Mouse (Mus musculus): ENCODE measurements around the gene Bcl7a.

Gene Bcl7a

GRCm38 (mm10) chr5:123327686-123328085 lies 15.9 kb upstream of the Bcl7a start:
- DNase-seq (ENCODE audit: low spot score in 2 of 2), result peak in 1 of 2 experiments; percentile 30

GRCm38 (mm10) chr5:123333566-123333965 lies 10.1 kb upstream of the Bcl7a start:
- no peak for DNase-seq (ENCODE audit: low spot score in 2 of 2)

GRCm38 (mm10) chr5:123336205-123336961 lies 7.3 kb upstream of the Bcl7a start:
- DNase-seq (ENCODE audit: low spot score in 2 of 2), result no peak

GRCm38 (mm10) chr5:123338463-123338862 lies 5.2 kb upstream of the Bcl7a start:
- DNase-seq (ENCODE audit: low spot score in 2 of 2), result no peak

- no peak for DNase-seq (ENCODE audit: low spot score in 2 of 2)
These were observed 961 bp downstream of the Bcl7a start for GRCm38 (mm10) chr5:123344628-123344962.

GRCm38 (mm10) chr5:123344963-123345852 lies 1.6 kb downstream of the Bcl7a start:
- DNase-seq (ENCODE audit: low spot score in 2 of 2), result peak; percentile 52 to 68

GRCm38 (mm10) chr5:123345853-123346654 lies 2.4 kb downstream of the Bcl7a start:
- peak; percentile 43 to 66 for DNase-seq (ENCODE audit: low spot score in 2 of 2)

GRCm38 (mm10) chr5:123346701-123347270 lies 3.2 kb downstream of the Bcl7a start:
- DNase-seq (ENCODE audit: low spot score in 2 of 2), result no peak

- DNase-seq (ENCODE audit: low spot score in 2 of 2), result no peak
These were observed 4.4 kb downstream of the Bcl7a start for GRCm38 (mm10) chr5:123347985-123348384.

GRCm38 (mm10) chr5:123350386-123350785 lies 6.8 kb downstream of the Bcl7a start:
- DNase-seq (ENCODE audit: low spot score in 2 of 2), result peak in 1 of 2 experiments; percentile 58

- no peak for DNase-seq (ENCODE audit: low spot score in 2 of 2)
These were observed 12.3 kb downstream of the Bcl7a start for GRCm38 (mm10) chr5:123355918-123356317.

GRCm38 (mm10) chr5:123357253-123357652 lies 13.6 kb downstream of the Bcl7a start:
- DNase-seq (ENCODE audit: low spot score in 2 of 2), result no peak

GRCm38 (mm10) chr5:123359431-123359830 lies 15.8 kb downstream of the Bcl7a start:
- no peak for DNase-seq (ENCODE audit: low spot score in 2 of 2)

- DNase-seq (ENCODE audit: low spot score in 2 of 2), result no peak
These were observed 19.3 kb downstream of the Bcl7a start for GRCm38 (mm10) chr5:123362911-123363310.

- DNase-seq (ENCODE audit: low spot score in 2 of 2), result no peak
These were observed 20.8 kb downstream of the Bcl7a start for GRCm38 (mm10) chr5:123364302-123364971.

- DNase-seq (ENCODE audit: low spot score in 2 of 2), result peak in 1 of 2 experiments; percentile 61
These were observed 25.3 kb downstream of the Bcl7a start for GRCm38 (mm10) chr5:123368869-123369488.

- no peak for DNase-seq (ENCODE audit: low spot score in 2 of 2)
These were observed 26.4 kb downstream of the Bcl7a start for GRCm38 (mm10) chr5:123370049-123370448.

- DNase-seq (ENCODE audit: low spot score in 2 of 2), result no peak
These were observed 31.6 kb downstream of the Bcl7a start for GRCm38 (mm10) chr5:123375262-123375661.

- no peak for DNase-seq (ENCODE audit: low spot score in 2 of 2)
These were observed 32.3 kb downstream of the Bcl7a start for GRCm38 (mm10) chr5:123375793-123376452.

GRCm38 (mm10) chr5:123376569-123376968 lies 32.9 kb downstream of the Bcl7a start:
- DNase-seq (ENCODE audit: low spot score in 2 of 2), result peak in 1 of 2 experiments; percentile 45

All from spleen, postnatal 10 days (tissue).